Mouse (Mus musculus) myocyte (in vitro differentiated cells): Measurements from ENCODE around the gene Anxa11.
"Not testable (repeated sequence)": the region's sequence is repeated elsewhere in the genome, so short reads cannot be mapped to it uniquely, and the experiment has no call there.

Source experiments
- CEBPB ChIP-seq: IDR thresholded peaks from 2 replicates; pipeline ENCODE4 v1.6.1; 2011; ENCODE audit warnings: mild to moderate bottlenecking, moderate library complexity; ENCODE audit not compliant: poor library complexity, insufficient read depth, severe bottlenecking
- POLR2AphosphoS2 ChIP-seq: IDR thresholded peaks from one replicate; pipeline ENCODE4 v1.6.1; 2011; ENCODE audit warnings: low read depth, control low read depth; ENCODE audit not compliant: insufficient read length

- not testable (repeated sequence) for TF ChIP-seq POLR2AphosphoS2, CEBPB
Observed at GRCm38 (mm10) chr14:25926814-25927561, 85.0 kb downstream of the Anxa11 start.
